Mouse (Mus musculus) lung, embryonic 16.5 days (tissue): Measurements from ENCODE around the gene Arhgap35. TPM values are rescaled to one million over a fixed set of nuclear protein-coding genes. Genes with fewer than 3 reads are reported as not detected.

ENCODE experiments used
- ATAC-seq: fragments of 200-750 bp; cut with Nextera tagmentation; 2 replicates; pipeline ENCODE4 v1.8.0; 2017; ENCODE audit warnings: low read depth, mild to moderate bottlenecking, moderate library complexity
- H3K27ac ChIP-seq: fragments of 300-500 bp; sonication (generic); 2 replicates; pipeline ENCODE4 v1.5.1; 2014; ENCODE audit warnings: mild to moderate bottlenecking, control low read depth, low read length
- H3K27me3 ChIP-seq: fragments of 300-500 bp; sonication (generic); 2 replicates; pipeline ENCODE4 v1.6.1; 2014; ENCODE audit warnings: low read depth, low read length, mixed read lengths; ENCODE audit not compliant: control insufficient read depth, insufficient read depth
- H3K36me3 ChIP-seq: fragments of 300-500 bp; sonication (generic); 2 replicates; pipeline ENCODE4 v1.6.1; 2014; ENCODE audit warnings: low read length; ENCODE audit not compliant: control insufficient read depth, insufficient read depth
- H3K4me1 ChIP-seq: fragments of 300-500 bp; sonication (generic); replicated peaks from 2 replicates; pipeline ENCODE4 v1.6.1; 2014; ENCODE audit warnings: low read length, mixed read lengths; ENCODE audit not compliant: control insufficient read depth, insufficient read depth
- H3K4me2 ChIP-seq: fragments of 300-500 bp; sonication (generic); 2 replicates; pipeline ENCODE4 v1.6.1; 2014; ENCODE audit warnings: low read depth, low read length, control low read depth
- H3K4me3 ChIP-seq: fragments of 300-500 bp; sonication (generic); 2 replicates; pipeline ENCODE4 v1.5.1; 2014; ENCODE audit warnings: mild to moderate bottlenecking, low read length, control low read depth
- H3K9ac ChIP-seq: fragments of 300-500 bp; sonication (generic); 2 replicates; pipeline ENCODE4 v1.6.1; 2014; ENCODE audit warnings: low read length, control low read depth
- H3K9me3 ChIP-seq: fragments of 300-500 bp; sonication (generic); 2 replicates; pipeline ENCODE4 v1.6.1; 2016; ENCODE audit warnings: low read length; ENCODE audit not compliant: control insufficient read depth
- WGBS: fragments of 180-500 bp; shearing (Covaris S2); extraction: QIAGEN DNeasy Blood & Tissue Kit; methylation state at CpG from one replicate; pipeline ENCODE4 v1.1.7; 2014; 5-methylcytosine and 5-hydroxymethylcytosine counted together
- polyA plus RNA-seq: library from polyadenylated mRNA; unstranded; fragments of >200 nt; fragmentation: Nextera tagmentation; extraction: Ambion mirVana; gene quantifications from 2 replicates; pipeline ENCODE4 v1.2.1, GENCODE M21; 2015

Gene Arhgap35
- polyA plus RNA-seq, 1 experiment from 2014 or later, result 17.8 TPM

DNA sequence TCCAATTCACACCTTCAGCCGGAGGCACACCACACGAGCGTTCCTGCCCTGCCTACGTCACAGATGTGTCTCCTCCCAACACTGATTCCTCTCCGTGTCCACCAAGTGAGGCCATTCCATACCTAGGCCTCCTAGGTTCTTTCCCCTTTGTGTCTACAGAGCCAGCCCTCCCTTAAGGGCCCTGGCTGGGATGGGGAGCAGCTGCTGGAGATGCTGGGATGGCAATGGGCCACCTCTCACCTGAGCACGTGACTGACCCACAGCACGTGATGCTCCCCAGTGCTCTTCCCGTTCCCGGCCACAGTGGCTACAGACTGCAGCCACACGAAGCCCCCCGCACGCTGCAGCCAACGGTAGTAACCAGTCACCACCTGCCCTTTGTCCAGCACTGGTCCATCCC is 154.2 kb downstream of the Arhgap35 start:
- H3K36me3 ChIP-seq, result no peaks in the 10 kb centered on the region
- no peak overlapping the region for H3K4me2 ChIP-seq
- H3K4me1 ChIP-seq, result no peaks in the 10 kb centered on the region
- H3K9ac ChIP-seq, result no peak overlapping the region
- no peaks in the 10 kb centered on the region for H3K9me3 ChIP-seq
- no peak overlapping the region for H3K27ac ChIP-seq
- peaks cover 3% of the 10 kb centered on the region; the same call in 1 of the 2 replicates for H3K27me3 ChIP-seq
- no peak for ATAC-seq
- 53% methylated on average over 13 of the region's 13 CpGs for WGBS
- no peak overlapping the region for H3K4me3 ChIP-seq

DNA sequence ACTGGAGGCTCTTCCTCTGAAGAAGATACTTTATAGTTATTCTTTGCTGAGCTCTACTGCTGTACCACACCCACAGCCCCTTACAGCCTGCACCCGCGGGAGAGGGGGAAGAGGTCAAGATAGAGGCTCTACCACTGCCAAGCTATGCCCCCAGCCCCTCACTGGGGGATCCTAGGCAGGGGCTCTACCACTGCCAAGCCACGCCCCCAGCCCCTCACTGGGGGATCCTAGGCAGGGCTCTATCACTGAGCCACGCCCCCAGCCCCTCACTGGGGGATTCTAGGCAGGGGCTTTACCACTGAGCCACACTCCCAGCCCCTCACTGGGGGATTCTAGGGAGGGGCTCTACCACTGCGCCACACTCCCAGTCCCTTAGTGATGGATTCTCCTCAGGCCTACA is 158.5 kb downstream of the Arhgap35 start:
- Histone ChIP-seq H3K27me3 (peaks cover 2% of the 10 kb centered on the region; the same call in 1 of the 2 replicates), H3K4me3 (no peak overlapping the region), H3K4me1 (peaks cover 8% of the 10 kb centered on the region), H3K9me3 (no peaks in the 10 kb centered on the region), H3K4me2 (no peak overlapping the region), H3K36me3 (no peaks in the 10 kb centered on the region), H3K9ac (no peak overlapping the region), H3K27ac (no peak overlapping the region)
- WGBS, result 85% methylated on average over 5 of the region's 5 CpGs
- ATAC-seq, result no peak

DNA sequence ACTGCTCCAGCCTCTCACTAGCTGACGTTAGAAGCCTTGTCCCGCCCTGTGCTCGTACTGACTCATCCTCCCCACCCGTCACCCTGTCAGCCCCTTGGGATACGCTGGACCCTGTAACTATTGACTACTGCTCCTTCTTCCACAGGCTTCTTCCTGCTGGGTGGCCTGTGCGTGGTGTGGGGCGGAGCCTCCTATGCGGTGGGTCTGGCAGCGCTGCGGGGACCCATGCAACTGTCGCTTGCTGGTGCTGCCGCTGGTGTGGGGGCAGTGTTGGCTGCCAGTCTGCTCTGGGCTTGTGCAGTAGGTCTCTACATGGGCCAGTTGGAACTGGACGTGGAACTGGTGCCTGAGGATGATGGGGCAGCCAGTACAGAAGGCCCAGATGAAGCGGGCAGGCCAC is 159.8 kb downstream of the Arhgap35 start:
- Histone ChIP-seq H3K9me3 (no peaks in the 10 kb centered on the region), H3K27ac (no peak overlapping the region), H3K27me3 (no peaks in the 10 kb centered on the region), H3K9ac (no peak overlapping the region), H3K4me3 (no peak overlapping the region), H3K36me3 (no peaks in the 10 kb centered on the region), H3K4me2 (no peak overlapping the region), H3K4me1 (peaks cover 8% of the 10 kb centered on the region)
- no peak for ATAC-seq
- 85% methylated on average over 14 of the region's 14 CpGs for WGBS

DNA sequence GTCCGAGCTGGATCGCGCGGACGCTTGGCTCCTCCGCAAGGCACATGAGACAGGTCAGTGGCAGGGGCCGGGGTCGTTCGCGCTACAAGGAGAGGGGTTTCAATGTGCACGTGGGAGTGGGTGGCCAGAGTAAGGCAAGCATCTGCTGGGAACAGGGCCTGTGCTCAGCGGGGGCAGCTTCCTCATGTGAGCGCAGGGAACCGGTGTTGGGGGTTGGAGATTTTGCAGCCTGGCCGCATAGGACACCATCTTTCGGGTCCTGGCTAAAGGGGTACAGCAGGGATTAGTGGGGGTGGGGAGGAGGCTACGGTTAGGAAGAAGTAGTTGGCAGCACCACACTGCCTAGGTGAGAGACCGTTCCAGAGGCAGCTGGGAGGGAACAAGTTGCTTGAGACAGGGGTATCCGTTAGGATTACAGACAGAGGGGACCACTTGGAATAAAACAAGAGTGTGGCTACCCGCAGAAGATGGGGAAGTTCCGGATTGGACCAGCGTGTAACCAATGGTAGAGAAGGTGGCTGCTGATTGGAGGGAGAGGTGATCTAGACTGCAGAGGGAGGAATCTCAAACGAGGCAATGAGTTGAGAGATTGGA is 161.6 kb downstream of the Arhgap35 start:
- H3K4me2 ChIP-seq, result peak overlapping the region; percentile 80
- WGBS, result under 1% methylated on average over 23 of the region's 23 CpGs
- H3K27me3 ChIP-seq, result no peaks in the 10 kb centered on the region
- H3K9me3 ChIP-seq, result no peaks in the 10 kb centered on the region
- H3K4me1 ChIP-seq, result peaks cover 8% of the 10 kb centered on the region
- no peaks in the 10 kb centered on the region for H3K36me3 ChIP-seq
- H3K4me3 ChIP-seq, result peak overlapping the region; percentile 82
- peak overlapping the region; percentile 77 for H3K9ac ChIP-seq
- peak; percentile 47 for ATAC-seq
- no peak overlapping the region for H3K27ac ChIP-seq

DNA sequence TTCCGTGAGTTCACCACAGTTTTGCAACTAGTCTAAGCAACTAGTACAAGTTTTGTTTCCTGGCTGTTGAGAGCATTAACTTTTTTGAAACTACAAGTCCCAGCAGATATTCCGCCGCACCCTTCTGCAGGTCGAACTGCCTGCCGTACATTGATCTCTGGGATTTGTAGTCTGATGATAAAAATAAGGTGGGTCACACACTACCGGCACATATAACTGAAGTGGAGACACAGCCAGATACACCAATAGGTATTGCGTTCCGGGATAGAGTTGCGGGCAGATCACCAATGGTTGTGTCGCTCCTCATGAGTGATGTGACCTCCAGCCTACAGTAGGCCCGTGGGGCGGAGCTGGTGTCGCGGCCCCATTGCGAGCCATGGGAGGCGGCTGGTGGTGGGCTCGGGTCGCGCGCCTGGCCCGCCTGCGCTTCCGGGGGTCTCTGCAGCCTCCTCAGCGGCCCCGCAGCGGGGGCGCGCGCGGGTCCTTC is 162.2 kb downstream of the Arhgap35 start, which contains the start of gene Tmem160:
Gene Tmem160 (plus strand): TSS at position 193 of the 487 bp plus-strand sequence.
- Histone ChIP-seq H3K27ac (no peak within 1 kb of the TSS), H3K9me3 (no peaks in the 10 kb centered on the region), H3K4me3 (peak within 1 kb of the TSS; percentile 82), H3K36me3 (no peaks in the 10 kb centered on the region), H3K27me3 (no peaks in the 10 kb centered on the region), H3K4me1 (peaks cover 8% of the 10 kb centered on the region), H3K4me2 (peak within 1 kb of the TSS; percentile 80), H3K9ac (peak within 1 kb of the TSS; percentile 77)
- ATAC-seq, result peak; percentile 99
- 1% methylated on average over 27 of the region's 30 CpGs for WGBS

DNA sequence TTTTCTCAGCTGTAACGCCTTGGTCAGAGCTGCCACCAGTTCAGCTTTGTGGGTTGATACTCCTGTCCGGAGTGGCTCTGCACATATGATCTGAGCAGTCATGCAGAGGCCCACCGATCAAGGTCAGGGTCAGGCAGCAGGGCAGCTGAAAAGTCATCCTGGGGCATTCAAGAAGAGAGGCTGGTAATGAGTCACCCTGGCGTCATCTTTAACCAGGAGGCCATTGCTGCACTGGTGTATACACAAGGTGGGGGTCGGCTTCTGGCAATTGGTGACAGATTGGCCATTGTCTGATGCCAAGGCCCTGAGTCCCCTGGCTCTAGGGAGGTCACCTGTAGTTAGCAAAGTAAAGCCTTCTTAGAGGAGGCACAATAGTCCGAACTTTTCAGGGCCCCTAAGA is 163.1 kb downstream of the Arhgap35 start:
- peaks cover 8% of the 10 kb centered on the region for H3K4me1 ChIP-seq
- H3K36me3 ChIP-seq, result no peaks in the 10 kb centered on the region
- 66% methylated on average over 6 of the region's 6 CpGs for WGBS
- no peaks in the 10 kb centered on the region for H3K27me3 ChIP-seq
- H3K9ac ChIP-seq, result no peak overlapping the region
- no peaks in the 10 kb centered on the region for H3K9me3 ChIP-seq
- no peak for ATAC-seq
- no peak overlapping the region for H3K27ac ChIP-seq
- H3K4me3 ChIP-seq, result no peak overlapping the region
- no peak overlapping the region for H3K4me2 ChIP-seq

Other genes with a start within 250 kb of the Arhgap35 start
- gene Sae1, start 227.2 kb downstream of the Arhgap35 start, polyA plus RNA-seq, result 281 and 310 TPM in 2 replicates
- 13.1 and 13.2 TPM in 2 replicates for gene Zc3h4, start 214.1 kb downstream of the Arhgap35 start, polyA plus RNA-seq
- 34.8 and 39.1 TPM in 2 replicates for gene Tmem160, start 162.2 kb downstream of the Arhgap35 start, polyA plus RNA-seq
- 0.38 and 0.39 TPM in 2 replicates for gene Npas1, start 137.3 kb downstream of the Arhgap35 start, polyA plus RNA-seq
- not detected in 2 replicates for gene Ceacam15, start 60.7 kb upstream of the Arhgap35 start, polyA plus RNA-seq
- not detected in 2 replicates for gene Ceacam9, start 106.9 kb upstream of the Arhgap35 start, polyA plus RNA-seq
- gene Ap2s1, start 123.4 kb upstream of the Arhgap35 start, polyA plus RNA-seq, result 275 and 283 TPM in 2 replicates
- 46.7 and 47.2 TPM in 2 replicates for gene Slc1a5, start 166.3 kb upstream of the Arhgap35 start, polyA plus RNA-seq
- gene Strn4, start 200.9 kb upstream of the Arhgap35 start, polyA plus RNA-seq, result 87.1 and 92.1 TPM in 2 replicates
- gene Fkrp, start 201.7 kb upstream of the Arhgap35 start, polyA plus RNA-seq, result 28.1 and 28.9 TPM in 2 replicates
- 21.7 and 23.3 TPM in 2 replicates for gene Prkd2, start 227.9 kb upstream of the Arhgap35 start, polyA plus RNA-seq